Mouse (Mus musculus): ENCODE data around the gene Bloc1s3. TPM values are rescaled to one million over a fixed set of nuclear protein-coding genes. Genes with fewer than 3 reads are reported as not detected.
A peak's percentile ranks its signal among the peaks of the same experiment; 100 is the strongest.
"Not testable (repeated sequence)": the region's sequence is repeated elsewhere in the genome, so short reads cannot be mapped to it uniquely, and the experiment has no call there.

The Bloc1s3 gene
- total RNA-seq, 2 experiments from 2014 or later = 6.7 to 7.4 TPM

DNA sequence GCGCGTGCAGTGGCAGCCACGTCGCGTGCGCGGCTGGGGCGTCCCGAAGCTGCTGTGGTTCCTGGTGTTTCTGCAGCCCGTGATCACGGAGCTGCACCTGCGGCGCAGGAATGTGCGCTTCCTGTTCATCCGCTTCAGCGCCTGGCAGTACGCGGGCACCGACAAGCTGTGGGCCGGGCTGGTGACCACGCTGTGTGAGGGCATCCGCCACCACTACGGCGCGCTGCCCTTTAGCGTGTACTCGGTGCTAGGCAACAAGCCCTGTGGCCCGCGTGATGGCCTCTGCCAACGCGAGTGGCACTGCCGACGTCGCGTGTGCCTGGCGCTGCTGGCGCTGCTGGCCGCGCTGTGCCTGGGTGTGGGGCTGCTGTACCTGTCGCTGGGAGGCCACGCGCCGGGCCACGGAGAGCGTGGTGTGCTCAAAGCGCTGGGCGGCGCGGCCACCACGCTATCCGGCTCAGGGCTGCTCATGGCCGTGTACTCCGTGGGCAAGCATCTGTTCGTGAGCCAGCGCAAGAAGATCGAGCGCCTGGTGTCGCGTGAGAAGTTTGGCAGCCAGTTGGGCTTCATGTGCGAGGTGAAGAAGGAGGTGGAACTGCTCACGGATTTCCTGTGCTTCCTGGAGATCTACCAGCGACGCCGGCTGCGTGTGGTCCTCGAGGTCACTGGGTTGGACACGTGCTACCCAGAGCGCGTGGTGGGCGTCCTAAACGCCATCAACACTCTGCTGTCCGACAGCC, 15.0 kb upstream of the Bloc1s3 start:
- intact Hi-C loops (cut with DNase I) = no loop called here
- no peak for DNase-seq (ENCODE audit: low spot score in 2 of 2)

DNA sequence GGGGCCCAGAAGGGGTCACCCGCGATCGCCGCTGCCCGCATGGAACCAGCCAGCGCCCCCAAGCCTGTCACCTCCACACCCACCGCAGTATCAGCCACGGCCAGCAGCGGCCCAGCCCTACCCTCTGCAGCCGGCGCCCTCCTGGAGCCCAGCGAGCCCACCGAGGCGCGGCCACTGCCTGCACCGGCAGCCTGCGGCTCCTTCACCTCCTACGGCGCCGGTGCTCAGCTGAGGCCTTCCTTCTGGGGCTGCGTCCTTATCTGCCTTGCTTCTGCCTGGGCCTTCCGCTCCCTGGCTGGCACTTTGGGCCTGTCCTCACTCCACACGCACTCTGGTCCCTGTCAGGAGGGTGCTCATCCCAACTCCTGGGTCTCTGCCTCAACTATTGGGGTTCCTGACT, 11.9 kb upstream of the Bloc1s3 start:
- intact Hi-C loops (cut with DNase I) = no loop called here
- DNase-seq (ENCODE audit: low spot score in 2 of 2) = no peak

DNA sequence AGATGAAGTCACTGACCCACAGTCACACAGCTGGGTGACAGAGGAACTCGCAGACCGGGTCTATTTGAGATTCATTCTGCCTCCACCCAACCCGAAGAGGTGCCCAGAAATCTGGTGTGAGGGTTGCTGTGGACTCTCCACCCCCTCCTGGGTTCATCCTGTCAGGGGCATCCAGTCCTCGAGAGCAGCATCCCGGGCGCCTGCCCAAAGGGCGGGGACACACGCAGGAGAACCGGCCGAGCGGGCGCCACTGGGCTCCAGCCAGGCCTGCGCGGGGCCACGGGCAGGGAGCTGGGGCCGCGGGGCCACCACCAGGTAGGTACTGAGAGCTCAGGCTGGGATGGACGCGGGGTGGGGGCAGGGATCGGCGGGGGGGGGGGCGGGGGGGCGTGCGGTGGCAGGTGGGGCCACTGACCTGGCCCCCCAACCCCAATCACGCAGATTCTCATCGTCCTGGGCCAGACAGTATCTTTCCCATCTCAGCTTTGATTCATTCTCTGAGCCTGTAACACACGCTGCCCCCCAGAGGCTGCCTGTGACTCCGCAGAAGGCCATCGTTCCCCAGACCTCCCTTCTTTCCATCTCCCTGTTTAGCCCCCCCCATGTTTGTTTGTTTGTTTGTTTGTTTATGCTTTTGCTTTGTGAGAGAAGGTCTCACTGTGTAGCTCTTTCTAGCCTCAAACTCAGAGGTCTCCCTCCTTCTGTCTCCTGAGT, 9.6 kb upstream of the Bloc1s3 start, which contains the start of gene Nkpd1:
Gene Nkpd1 (plus strand): TSS at position 187 of the 714 bp plus-strand sequence.
- no peak for DNase-seq (ENCODE audit: low spot score in 2 of 2)
- intact Hi-C loops (cut with DNase I) = no loop called here

DNA sequence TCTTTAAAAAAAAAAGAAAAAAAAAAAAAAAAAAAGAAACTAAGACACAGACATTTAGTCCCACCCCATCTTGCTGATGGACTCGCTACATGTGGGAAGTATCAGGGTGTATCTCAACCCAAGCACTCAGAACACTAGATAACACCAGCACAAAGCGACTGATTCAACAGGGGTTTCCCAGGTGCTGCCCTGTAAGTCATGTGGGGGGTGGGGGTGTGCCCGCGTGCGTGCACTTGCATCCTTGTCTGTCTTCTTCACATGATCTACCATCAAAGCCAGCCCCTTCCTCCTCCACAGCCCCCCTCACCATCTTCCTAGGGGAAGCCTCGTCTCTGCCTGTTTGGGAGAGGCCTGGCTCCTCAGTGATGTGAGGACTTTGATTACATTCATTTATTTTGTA, 4.2 kb upstream of the Bloc1s3 start:
- DNase-seq (ENCODE audit: low spot score in 2 of 2) = no peak
- intact Hi-C loops (cut with DNase I) = no loop called here

DNA sequence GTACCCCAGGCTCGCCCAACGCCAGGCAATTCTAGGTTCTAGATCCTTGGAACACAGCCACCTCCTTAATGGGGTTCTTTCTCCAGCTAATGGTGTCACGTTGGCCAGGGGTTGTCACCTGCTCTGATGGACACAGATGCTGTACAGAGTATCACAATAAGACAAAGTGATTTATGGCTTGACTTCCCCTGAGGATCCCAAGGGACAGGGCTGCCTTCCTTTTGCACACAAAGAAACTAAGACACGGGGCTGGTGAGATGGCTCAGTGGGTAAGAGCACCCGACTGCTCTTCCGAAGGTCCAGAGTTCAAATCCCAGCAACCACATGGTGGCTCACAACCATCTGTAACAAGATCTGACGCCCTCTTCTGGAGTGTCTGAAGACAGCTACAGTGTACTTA, 3.8 kb upstream of the Bloc1s3 start:
- DNase-seq (ENCODE audit: low spot score in 2 of 2); intact Hi-C loops (cut with DNase I): not testable (repeated sequence)

DNA sequence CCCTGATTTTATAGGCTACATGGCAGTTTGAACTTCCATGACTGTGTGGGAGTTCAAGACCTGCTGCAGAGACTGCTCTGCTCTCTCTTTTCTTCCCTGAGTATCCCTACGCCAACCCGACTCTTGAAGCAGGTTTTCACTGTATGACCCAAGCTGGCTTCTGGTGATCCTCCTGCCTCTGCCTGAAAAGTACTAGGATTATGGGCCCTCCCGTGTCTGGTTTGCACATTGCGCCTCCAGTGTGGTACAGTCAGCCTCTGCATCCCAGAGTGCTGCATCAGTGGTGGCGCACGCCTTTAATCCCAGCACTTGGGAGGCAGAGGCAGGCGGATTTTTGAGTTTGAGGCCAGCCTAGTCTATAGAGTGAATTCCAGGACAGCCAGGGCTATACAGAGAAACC, 1.6 kb upstream of the Bloc1s3 start:
- intact Hi-C loops (cut with DNase I) = loop anchor here (2.0 kb wide), 1 partner anchor 51 kb away; no protein-coding TSS in a partner anchor
- DNase-seq (ENCODE audit: low spot score in 2 of 2) = no peak

DNA sequence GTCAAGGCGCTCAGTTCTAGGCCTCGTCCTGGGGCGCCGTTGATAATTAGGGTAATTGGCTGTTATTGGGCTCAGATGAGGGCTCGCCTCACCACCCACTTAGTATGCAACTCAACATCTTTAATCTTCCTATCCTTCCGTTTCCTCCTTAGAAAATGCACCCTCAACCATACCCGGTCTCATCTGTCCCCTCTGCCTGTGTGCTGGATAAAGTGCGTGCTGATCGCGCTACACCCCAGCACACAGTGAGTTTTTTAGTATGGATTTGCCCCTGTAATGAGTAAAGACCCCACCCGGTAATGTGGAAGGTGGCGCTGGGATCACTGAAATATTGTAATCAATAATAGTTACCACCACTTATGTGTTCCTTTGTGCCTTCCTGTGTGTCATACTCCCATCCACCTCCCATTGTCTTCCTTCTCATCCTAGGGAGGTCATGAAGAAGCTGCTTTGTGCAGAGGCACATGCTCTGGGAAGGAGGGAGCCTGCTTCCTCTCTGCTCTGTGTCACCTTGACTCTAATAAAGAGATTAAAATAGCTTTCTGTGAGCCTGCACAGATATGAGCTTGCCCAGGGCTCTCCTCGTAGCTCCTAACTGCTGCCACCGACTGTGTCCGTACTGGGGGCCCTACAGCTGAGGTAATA, 879 bp upstream of the Bloc1s3 start:
- intact Hi-C loops (cut with DNase I) = loop anchor here (2.0 kb wide), 1 partner anchor 52 kb away; no protein-coding TSS in a partner anchor
- DNase-seq (ENCODE audit: low spot score in 2 of 2) = no peak

DNA sequence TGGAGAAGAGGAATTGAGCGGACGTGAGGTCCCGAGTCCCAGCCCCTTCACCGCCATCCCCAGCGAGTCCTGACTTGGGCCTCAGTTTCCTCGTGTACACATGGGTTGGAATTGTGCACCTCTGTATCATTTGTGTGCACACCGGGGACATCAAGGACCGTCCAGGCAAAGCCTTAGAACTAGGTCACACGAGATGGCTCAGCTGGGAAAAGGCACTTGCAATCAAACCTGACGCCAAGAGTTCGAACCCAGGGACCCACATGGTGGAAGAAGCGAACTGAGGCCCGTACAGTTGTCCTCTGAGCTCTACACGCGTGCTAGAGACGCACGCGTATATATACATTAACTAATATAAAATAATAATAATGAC, 570 bp downstream of the Bloc1s3 start:
- DNase-seq (ENCODE audit: low spot score in 2 of 2) = no peak
- intact Hi-C loops (cut with DNase I) = no loop called here

DNA sequence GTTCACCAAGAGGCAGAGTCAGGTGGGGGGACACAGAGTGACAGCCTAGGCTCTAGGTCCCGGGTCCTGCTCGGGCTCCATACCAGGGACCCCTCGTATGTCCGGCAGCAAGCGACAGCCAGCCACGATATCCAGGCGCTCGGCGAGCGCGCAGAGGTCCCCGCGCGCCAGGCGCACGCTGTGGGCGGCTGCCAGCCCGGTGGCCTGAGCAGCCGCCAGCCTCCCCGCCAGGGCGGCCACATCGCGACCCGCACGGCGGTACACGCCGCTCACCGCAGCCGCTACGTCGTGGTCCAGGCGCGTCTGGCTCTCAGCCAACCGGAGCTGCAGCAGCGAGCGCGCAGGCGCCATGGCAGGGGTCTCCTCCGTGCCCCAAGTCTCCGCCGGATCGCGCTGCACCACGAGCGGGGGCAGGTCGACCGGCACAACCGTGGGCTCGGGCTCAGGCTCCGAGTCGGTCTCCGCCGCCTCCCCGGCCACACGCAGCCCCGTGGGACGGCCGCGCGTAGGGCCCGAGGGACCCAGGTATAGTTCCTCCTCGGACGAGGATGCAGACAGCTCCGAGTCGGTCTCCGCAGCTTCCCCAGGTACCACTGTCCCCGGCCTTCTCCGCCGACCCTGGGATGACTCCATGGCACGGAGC, 1.1 kb downstream of the Bloc1s3 start:
- intact Hi-C loops (cut with DNase I) = loop anchor here (1.0 kb wide), 1 partner anchor 66 kb away; no protein-coding TSS in a partner anchor
- peak in 1 of 2 experiments; percentile 57 for DNase-seq (ENCODE audit: low spot score in 2 of 2)

DNA sequence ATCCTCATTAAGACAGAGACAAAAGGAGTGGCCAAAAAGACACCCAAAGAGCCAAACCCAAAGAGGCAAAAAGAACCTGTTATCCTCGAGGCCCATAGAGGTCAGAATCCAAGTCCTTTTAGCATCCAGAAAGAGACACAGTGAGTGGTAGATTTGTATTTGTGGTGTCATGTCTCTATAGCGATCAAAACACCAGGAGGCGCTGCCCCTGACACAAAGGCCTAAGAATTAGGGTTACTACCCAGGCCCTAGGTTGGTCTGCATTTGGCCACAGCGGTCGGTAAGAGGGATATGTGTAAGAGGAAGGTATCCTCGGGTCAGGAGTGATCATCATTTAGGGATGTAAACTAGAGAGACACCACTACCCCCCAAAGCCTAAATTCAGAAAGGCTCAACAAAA, 1.8 kb downstream of the Bloc1s3 start:
- intact Hi-C loops (cut with DNase I) = loop anchor here (1.0 kb wide), 1 partner anchor 67 kb away; no protein-coding TSS in a partner anchor
- no peak for DNase-seq (ENCODE audit: low spot score in 2 of 2)

DNA sequence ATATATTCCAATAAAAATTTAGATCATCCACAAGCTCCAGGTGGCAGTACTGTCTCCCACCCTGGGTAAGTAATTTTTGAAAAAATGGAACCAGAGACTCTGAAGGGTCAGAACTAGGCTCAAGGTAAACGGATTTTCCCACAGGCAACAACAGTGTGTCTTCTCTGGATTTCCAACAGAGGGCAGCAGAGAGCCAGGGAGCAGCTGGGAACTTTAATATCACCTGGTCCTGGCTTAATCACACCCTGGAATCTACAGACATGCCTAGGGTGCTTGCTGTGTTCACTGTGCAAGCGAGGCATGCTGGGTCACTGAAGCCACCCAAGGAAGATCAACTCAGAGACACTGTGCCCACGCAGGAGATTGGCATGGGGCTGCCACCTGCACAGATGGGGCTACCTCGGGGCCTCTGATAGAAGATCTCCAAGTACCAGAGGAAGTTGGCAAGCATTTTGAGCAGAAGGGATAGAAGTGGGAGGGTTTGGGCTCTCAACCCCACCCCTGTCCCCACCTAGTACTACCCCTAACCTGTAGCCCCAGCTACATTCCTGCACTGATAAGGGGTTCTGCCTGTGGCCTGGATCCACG, 4.6 kb downstream of the Bloc1s3 start:
- intact Hi-C loops (cut with DNase I) = no loop called here
- DNase-seq (ENCODE audit: low spot score in 2 of 2) = no peak

- no peak for DNase-seq (ENCODE audit: low spot score in 2 of 2)
- intact Hi-C loops (cut with DNase I) = no loop called here
Observed at GRCm38 (mm10) chr7:19501658-19502057, 6.5 kb downstream of the Bloc1s3 start.

DNA sequence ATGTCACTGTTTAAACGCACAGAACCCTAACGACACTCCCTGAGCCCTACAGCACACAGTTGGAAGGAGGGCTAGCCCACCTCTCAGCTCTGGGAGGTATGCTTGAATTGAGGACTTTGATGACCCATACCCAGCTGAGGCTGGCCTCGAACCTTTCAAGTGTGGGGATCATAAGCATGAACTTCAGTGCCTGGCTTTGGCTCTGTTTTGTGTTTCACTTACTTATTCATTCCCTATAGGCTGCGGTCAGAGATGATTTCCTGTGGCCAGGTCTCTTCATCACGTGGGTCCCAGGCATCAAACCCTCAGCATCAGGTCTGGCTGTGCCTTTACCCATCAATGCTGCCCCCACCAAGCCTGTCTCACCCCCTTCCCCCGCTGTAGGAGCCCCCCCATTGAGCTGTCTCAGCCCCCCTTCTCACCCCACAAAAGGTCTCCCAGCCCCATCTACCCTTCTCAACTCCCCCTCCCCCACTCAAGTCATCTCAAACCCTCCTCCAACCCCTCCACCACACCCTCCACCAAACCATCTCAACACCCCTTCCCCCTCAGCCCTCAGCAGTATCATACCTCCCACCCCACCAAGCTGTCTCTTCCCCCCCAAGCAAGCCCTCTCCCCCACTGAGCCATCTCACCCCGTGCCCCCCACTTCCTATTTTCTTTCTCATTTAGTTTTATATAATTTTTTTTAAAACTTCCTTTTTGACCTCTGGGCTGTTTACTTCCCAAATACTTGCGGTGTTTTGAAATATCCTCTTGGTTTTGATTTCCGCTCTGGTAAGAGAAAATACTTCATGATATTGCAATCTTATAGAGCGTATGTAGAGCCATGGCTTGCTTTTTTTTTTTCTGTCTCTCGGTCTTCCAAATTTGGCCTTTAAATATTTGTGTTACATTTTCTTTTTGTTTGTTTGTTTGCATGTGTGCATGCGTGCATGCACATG, 7.5 kb downstream of the Bloc1s3 start:
- intact Hi-C loops (cut with DNase I) = no loop called here

DNA sequence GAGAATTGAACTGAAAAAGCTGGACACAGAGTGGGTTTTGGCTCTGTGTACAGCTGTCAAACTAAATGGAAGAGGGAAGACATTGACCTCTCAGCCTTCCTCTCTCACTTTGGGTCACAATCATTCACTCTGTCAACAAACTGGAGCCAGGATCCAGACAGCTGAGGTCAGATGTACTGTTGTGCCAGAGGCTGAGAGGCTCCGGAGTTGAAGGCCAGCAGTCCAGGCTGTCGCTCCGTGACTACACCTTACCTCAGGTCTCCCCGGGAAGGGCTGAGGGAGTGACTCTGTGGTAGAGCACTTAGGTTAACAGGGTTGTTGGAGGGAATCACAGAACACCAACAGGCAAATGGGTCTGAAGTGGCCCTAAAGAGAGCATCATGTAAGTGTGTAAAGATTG, 9.8 kb downstream of the Bloc1s3 start:
- intact Hi-C loops (cut with DNase I) = no loop called here
- DNase-seq (ENCODE audit: low spot score in 2 of 2) = no peak

More for the DNA sequence above, 7.5 kb downstream of the Bloc1s3 start:
- no peak for DNase-seq (ENCODE audit: low spot score in 2 of 2)

DNA sequence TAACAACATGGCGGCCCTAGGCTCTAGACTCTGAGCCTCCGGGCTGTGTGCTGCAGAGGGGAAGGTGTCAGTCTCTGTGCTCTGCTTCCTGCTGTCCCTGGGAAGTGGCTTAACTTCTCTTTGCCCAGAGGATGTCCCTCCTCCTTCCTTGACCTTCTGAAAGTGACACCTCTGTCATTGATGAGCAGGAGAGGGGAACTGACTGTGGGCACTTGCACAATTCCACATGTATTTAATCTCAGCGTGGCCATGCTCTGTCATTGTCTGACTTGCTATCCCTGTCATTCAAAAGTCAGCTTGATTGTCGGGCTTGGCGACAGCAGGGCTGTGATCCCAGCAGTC, 12.0 kb downstream of the Bloc1s3 start:
- intact Hi-C loops (cut with DNase I) = no loop called here

DNA sequence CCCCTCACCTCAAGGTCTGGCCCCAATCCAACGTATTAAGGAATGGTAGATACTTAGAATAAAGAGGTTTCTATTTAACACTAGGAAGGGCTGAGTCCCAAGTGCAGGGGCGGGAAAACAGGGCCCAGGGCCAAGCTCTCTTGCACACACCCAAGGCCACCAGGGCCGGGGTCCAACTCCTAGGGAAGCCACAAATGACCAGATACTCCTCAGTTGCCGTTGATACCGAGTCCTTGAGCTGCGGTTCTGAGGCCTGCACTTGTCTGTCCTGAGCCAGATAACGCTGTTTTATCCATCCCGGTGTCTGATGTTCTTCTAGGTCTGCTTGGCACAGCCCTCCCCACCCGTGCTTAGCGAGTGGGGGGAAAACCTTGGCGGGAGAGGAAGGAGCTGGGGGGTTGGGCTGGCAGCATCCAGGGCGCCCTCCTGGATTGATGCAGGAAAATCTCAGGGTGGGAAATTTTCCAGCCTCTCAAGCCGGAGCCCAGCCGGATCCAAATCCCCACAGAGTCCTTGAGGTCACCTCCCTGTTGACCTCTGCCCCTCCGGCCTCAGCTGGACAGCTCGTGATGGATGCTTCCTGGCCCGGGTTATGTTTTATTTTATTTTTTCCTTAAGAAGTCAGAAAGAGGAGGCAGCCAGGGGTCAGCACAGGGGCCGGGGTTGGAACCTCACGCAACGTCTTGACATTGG, 12.5 kb downstream of the Bloc1s3 start:
- intact Hi-C loops (cut with DNase I) = no loop called here

More for the DNA sequence above, 12.0 kb downstream of the Bloc1s3 start:
- DNase-seq (ENCODE audit: low spot score in 2 of 2) = no peak

DNA sequence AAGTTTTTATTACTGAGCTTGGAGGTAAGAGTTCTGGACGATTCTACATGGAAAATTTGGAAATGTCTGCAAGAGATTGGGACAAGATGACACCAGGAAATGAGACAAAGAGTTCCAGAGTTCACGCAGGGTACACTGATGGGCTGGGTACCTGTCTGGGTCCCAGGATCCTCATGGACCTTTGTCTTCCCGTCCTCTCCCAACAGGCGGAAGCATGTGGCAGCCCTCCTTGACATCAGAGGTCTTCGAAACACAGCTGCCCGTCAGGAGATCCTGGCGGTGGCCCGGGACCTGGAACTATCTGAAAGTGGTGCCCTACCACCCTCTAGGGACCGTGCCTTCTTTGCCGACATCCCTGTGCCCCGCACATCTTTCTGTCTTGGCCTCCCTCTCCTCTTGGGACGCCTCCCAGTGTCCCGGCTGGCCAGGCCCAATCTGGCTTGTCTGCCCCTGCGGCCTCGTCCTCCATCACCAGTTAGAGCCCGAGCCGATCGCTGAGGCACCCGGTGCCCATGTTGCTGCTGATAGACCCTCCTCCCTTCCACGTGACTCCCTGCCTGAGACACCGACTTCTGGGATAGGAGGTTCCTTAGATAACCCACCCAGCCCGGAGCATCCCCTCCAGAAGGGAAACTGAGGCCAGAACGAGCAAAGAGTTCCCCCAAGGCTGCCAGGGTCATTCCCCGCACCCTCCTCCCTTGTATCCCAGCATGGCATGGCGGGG, 13.3 kb downstream of the Bloc1s3 start:
- intact Hi-C loops (cut with DNase I) = no loop called here
- no peak for DNase-seq (ENCODE audit: low spot score in 2 of 2)

More for the DNA sequence above, 12.5 kb downstream of the Bloc1s3 start:
- DNase-seq (ENCODE audit: low spot score in 2 of 2) = no peak
